Mouse (Mus musculus): ENCODE measurements around the gene Mid1.

Mid1 gene

GRCm38 (mm10) chrX:169685131-169685530, at the start of gene Mid1:
Gene Mid1, plus strand, starts transcription at chrX:169685199.
- peak; percentile 62 for DNase-seq (ENCODE audit: low read depth, low spot score)

GRCm38 (mm10) chrX:169673056-169673455, 11.9 kb upstream of the Mid1 start:
- peak; percentile 79 for DNase-seq (ENCODE audit: low read depth, low spot score)

- peak; percentile 58 for DNase-seq (ENCODE audit: low read depth, low spot score)
These were observed 8.7 kb upstream of the Mid1 start for GRCm38 (mm10) chrX:169676313-169676712.

GRCm38 (mm10) chrX:169685731-169686130, 732 bp downstream of the Mid1 start:
- DNase-seq (ENCODE audit: low read depth, low spot score), result no peak

- DNase-seq (ENCODE audit: low read depth, low spot score), result no peak
These were observed 6.2 kb downstream of the Mid1 start for GRCm38 (mm10) chrX:169691217-169691616.

GRCm38 (mm10) chrX:169691675-169692074, 6.7 kb downstream of the Mid1 start:
- peak; percentile 51 for DNase-seq (ENCODE audit: low read depth, low spot score)

GRCm38 (mm10) chrX:169692225-169692909, 7.4 kb downstream of the Mid1 start:
- peak; percentile 51 for DNase-seq (ENCODE audit: low read depth, low spot score)

- DNase-seq (ENCODE audit: low read depth, low spot score), result no peak
These were observed 19.1 kb downstream of the Mid1 start for GRCm38 (mm10) chrX:169704016-169704602.

GRCm38 (mm10) chrX:169723511-169723910, 38.5 kb downstream of the Mid1 start:
- no peak for DNase-seq (ENCODE audit: low read depth, low spot score)

- DNase-seq (ENCODE audit: low read depth, low spot score), result no peak
These were observed 50.5 kb downstream of the Mid1 start for GRCm38 (mm10) chrX:169735387-169735969.

GRCm38 (mm10) chrX:169758001-169758400, 73.0 kb downstream of the Mid1 start:
- DNase-seq (ENCODE audit: low read depth, low spot score), result peak; percentile 58

- no peak for DNase-seq (ENCODE audit: low read depth, low spot score)
These were observed 94.5 kb downstream of the Mid1 start, which contains the start of gene 4933400A11Rik for GRCm38 (mm10) chrX:169779535-169779934. Gene 4933400A11Rik, minus strand, starts transcription at chrX:169779635.

- no peak for DNase-seq (ENCODE audit: low read depth, low spot score)
These were observed 104.7 kb downstream of the Mid1 start for GRCm38 (mm10) chrX:169789702-169790101.

- no peak for DNase-seq (ENCODE audit: low read depth, low spot score)
These were observed 107.9 kb downstream of the Mid1 start for GRCm38 (mm10) chrX:169792879-169793278.

- peak; percentile 49 for DNase-seq (ENCODE audit: low read depth, low spot score)
These were observed 109.4 kb downstream of the Mid1 start for GRCm38 (mm10) chrX:169794421-169794820.

GRCm38 (mm10) chrX:169794831-169795311, 109.9 kb downstream of the Mid1 start:
- DNase-seq (ENCODE audit: low read depth, low spot score), result peak; percentile 89

GRCm38 (mm10) chrX:169797148-169797547, 112.1 kb downstream of the Mid1 start:
- peak; percentile 69 for DNase-seq (ENCODE audit: low read depth, low spot score)

- DNase-seq (ENCODE audit: low read depth, low spot score), result peak; percentile 64
These were observed 114.1 kb downstream of the Mid1 start for GRCm38 (mm10) chrX:169798987-169799680.

- DNase-seq (ENCODE audit: low read depth, low spot score), result no peak
These were observed 115.2 kb downstream of the Mid1 start for GRCm38 (mm10) chrX:169800238-169800637.

GRCm38 (mm10) chrX:169805791-169806190, 120.8 kb downstream of the Mid1 start:
- DNase-seq (ENCODE audit: low read depth, low spot score), result peak; percentile 25

GRCm38 (mm10) chrX:169807744-169808143, 122.7 kb downstream of the Mid1 start:
- no peak for DNase-seq (ENCODE audit: low read depth, low spot score)

GRCm38 (mm10) chrX:169811318-169811717, 126.3 kb downstream of the Mid1 start:
- DNase-seq (ENCODE audit: low read depth, low spot score), result no peak
